Mouse (Mus musculus) stomach, embryonic 16.5 days (tissue): ENCODE results near the gene Dynll1. TPM values are rescaled to one million over a fixed set of nuclear protein-coding genes. Genes with fewer than 3 reads are reported as not detected.

Experiments used
- ATAC-seq: fragments of 200-750 bp; cut with Nextera tagmentation; 2 replicates; pipeline ENCODE4 v1.8.0; 2017; ENCODE audit warnings: moderate number of reproducible peaks, moderate TSS enrichment; ENCODE audit not compliant: insufficient read depth, low FRiP score
- H3K27ac ChIP-seq: fragments of 300-500 bp; sonication (generic); 2 replicates; pipeline ENCODE4 v1.5.1; 2014; ENCODE audit warnings: low read length
- H3K27me3 ChIP-seq: fragments of 300-500 bp; sonication (generic); 2 replicates; pipeline ENCODE4 v1.6.1; 2014; ENCODE audit warnings: low read length, control low read depth, mixed read lengths; ENCODE audit not compliant: control insufficient read depth, insufficient read depth
- H3K36me3 ChIP-seq: fragments of 300-500 bp; sonication (generic); 2 replicates; pipeline ENCODE4 v1.6.1; 2014; ENCODE audit warnings: low read length; ENCODE audit not compliant: control insufficient read depth, insufficient read depth
- H3K4me1 ChIP-seq: fragments of 300-500 bp; sonication (generic); 2 replicates; pipeline ENCODE4 v1.6.1; 2014; ENCODE audit warnings: low read length, control low read depth, mixed read lengths; ENCODE audit not compliant: control insufficient read depth, insufficient read depth
- H3K4me2 ChIP-seq: fragments of 300-500 bp; sonication (generic); 2 replicates; pipeline ENCODE4 v1.6.1; 2014; ENCODE audit warnings: low read depth, low read length, mixed read lengths
- H3K4me3 ChIP-seq: fragments of 300-500 bp; sonication (generic); replicated peaks from 2 replicates; pipeline ENCODE4 v1.5.1; 2014; ENCODE audit warnings: mild to moderate bottlenecking, low read length
- H3K9ac ChIP-seq: fragments of 300-500 bp; sonication (generic); 2 replicates; pipeline ENCODE4 v1.6.1; 2014; ENCODE audit warnings: low read length
- H3K9me3 ChIP-seq: fragments of 300-500 bp; sonication (generic); replicated peaks from 2 replicates; pipeline ENCODE4 v1.6.1; 2016; ENCODE audit warnings: low read length, control low read depth; ENCODE audit not compliant: control insufficient read depth
- WGBS: fragments of 180-500 bp; shearing (Covaris S2); extraction: QIAGEN DNeasy Blood & Tissue Kit; methylation state at CpG from one replicate; pipeline ENCODE4 v1.1.7; 2014; 5-methylcytosine and 5-hydroxymethylcytosine counted together
- polyA plus RNA-seq: library from polyadenylated mRNA; unstranded; fragments of >200 nt; fragmentation: Nextera tagmentation; extraction: Ambion mirVana; gene quantifications from 2 replicates; pipeline ENCODE4 v1.2.1, GENCODE M21; 2015

Gene Dynll1
- polyA plus RNA-seq, 1 experiment from 2014 or later = 1,419 TPM

DNA sequence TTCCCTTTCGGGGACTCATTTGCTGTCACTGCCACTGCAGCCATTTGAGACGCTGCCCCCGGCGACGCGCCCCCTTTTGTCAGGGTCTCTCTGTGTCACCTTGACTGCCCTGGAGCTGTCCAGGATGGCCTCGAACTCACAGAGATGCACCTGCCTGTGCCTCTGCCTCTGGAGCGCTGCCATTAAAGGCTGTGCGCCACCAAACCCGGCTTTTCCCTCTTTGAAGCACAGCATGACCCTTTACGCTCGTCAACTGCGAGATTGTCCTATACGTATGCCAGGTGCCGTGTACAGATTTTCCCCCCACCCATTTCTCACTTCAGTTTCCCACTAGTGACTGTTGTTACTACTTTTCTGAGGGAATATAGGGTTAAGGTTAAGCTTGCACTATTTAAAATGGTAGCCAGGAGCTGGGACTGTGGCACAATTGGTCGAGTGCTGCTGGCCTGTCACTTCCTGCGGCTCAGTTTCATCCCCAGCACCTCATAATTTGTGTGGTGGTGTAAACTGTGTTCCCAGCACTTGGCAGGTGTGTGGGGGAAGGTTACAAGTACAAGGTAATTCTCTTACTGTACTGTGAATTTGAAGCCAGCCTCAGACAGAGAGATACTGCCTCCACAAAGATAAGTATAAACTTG lies 20.6 kb downstream of the Dynll1 start:
- 4% methylated on average over 17 of the region's 17 CpGs for WGBS
- Histone ChIP-seq H3K4me3 (peak overlapping the region; percentile 93), H3K4me2 (peak overlapping the region; percentile 94), H3K27ac (no peak overlapping the region; the same call in 1 of the 2 replicates), H3K36me3 (0 out of 2 replicates have a peak, but pooled peaks cover 8% of the 10 kb centered on the region), H3K27me3 (no peaks in the 10 kb centered on the region), H3K9ac (peak overlapping the region; percentile 90), H3K9me3 (no peaks in the 10 kb centered on the region), H3K4me1 (peaks cover 4% of the 10 kb centered on the region)
- no peak for ATAC-seq

DNA sequence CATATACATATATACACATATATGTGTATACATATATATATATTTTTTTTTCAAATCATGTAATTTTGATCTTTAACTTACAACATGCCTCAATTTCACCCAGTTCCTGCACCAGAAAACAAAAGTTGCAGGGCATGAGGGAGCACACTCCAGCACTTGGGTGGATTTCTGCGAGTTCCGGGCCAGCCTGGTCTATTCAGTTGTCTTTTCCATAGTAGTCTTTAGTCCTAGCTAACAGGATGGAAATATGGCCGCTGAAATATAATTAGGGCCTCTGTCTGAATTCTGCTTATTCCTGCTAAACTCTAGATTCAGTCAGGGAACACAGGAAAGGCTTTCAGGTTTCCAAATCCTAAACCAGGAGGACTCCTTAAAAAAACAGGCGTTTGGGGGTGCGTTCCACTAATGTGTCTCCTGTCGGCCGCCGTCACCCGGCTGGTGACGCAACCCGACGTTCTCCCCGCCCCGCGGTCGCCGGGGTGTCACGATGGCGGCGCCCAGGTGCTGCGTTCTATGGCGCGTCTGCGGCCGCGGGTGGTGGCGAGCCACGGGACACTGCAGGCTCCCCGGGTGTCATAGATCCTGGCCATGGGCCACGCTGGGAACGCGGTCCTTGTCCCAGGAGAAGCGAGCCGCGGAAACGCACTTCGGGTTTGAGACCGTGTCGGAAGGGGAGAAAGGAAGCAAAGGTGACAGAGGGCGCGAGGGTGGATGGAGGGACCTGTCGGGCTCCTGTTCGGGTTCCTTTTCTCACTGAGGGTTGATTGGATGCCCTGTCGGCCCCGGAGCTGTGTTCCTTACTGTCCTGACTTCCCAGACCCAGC lies 21.4 kb downstream of the Dynll1 start, which contains the start of gene Coq5:
Coq5 (plus strand) TSS at position 441 of the 824 bp plus-strand sequence.
- peak within 1 kb of the TSS; percentile 94 for H3K4me2 ChIP-seq
- no peaks in the 10 kb centered on the region for H3K9me3 ChIP-seq
- H3K4me3 ChIP-seq = peak within 1 kb of the TSS; percentile 93
- peak; percentile 88 for ATAC-seq
- H3K27me3 ChIP-seq = no peaks in the 10 kb centered on the region
- 4% methylated on average over 45 of the region's 45 CpGs for WGBS
- peak within 1 kb of the TSS; percentile 90 for H3K9ac ChIP-seq
- H3K36me3 ChIP-seq = 0 out of 2 replicates have a peak, but pooled peaks cover 6% of the 10 kb centered on the region
- H3K27ac ChIP-seq = no peak within 1 kb of the TSS; the same call in 1 of the 2 replicates
- H3K4me1 ChIP-seq = peaks cover 4% of the 10 kb centered on the region

DNA sequence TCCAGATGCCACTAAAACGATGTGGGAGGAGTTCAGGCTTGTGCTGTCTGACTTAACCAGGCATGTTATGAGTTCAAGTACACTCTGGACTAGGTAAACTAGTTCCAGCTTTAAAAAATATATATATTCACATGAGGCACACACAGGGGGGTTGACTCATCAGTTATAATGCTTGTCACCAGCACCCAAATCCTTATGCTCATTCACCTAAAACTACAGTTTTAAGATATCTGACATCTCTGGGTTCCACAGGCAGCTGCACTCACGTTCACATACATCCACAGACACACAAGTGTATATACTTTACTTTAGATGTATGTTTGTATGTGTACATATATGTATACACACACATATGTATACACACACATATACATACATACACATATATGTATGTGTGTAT lies 22.0 kb downstream of the Dynll1 start:
- H3K36me3 ChIP-seq = no peaks in the 10 kb centered on the region
- H3K27ac ChIP-seq = no peak overlapping the region
- peaks cover 4% of the 10 kb centered on the region for H3K4me1 ChIP-seq
- H3K4me2 ChIP-seq = no peak overlapping the region
- no peaks in the 10 kb centered on the region for H3K27me3 ChIP-seq
- no peak for ATAC-seq
- no peak overlapping the region for H3K9ac ChIP-seq
- no peak overlapping the region for H3K4me3 ChIP-seq
- no peaks in the 10 kb centered on the region for H3K9me3 ChIP-seq
- 68% methylated on average over 2 of the region's 2 CpGs for WGBS

DNA sequence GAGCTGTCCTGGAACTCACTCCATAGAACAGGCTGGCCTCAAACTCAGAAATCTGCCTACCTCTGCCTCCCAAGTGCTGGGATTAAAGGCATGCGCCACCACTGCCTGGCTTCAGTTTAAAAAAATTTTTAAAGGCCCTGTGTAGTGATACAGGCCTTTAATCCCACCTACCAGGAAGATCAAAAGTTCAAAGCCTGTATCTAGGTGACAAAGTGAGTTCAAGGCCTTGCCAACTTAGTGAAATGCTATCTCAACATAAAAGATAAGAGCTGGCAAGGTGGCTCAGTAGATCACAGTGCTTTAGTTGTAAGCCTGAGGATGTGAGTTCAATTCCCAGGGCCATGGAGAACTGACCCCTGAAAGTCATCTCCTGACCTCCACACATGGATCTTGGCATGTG lies 22.7 kb downstream of the Dynll1 start:
- 71% methylated on average over 1 of the region's 1 CpGs for WGBS
- H3K4me1 ChIP-seq = peaks cover 9% of the 10 kb centered on the region
- H3K9ac ChIP-seq = no peak overlapping the region
- no peak overlapping the region for H3K27ac ChIP-seq
- H3K27me3 ChIP-seq = no peaks in the 10 kb centered on the region
- no peak for ATAC-seq
- H3K4me3 ChIP-seq = no peak overlapping the region
- H3K36me3 ChIP-seq = no peaks in the 10 kb centered on the region
- no peaks in the 10 kb centered on the region for H3K9me3 ChIP-seq
- no peak overlapping the region for H3K4me2 ChIP-seq

DNA sequence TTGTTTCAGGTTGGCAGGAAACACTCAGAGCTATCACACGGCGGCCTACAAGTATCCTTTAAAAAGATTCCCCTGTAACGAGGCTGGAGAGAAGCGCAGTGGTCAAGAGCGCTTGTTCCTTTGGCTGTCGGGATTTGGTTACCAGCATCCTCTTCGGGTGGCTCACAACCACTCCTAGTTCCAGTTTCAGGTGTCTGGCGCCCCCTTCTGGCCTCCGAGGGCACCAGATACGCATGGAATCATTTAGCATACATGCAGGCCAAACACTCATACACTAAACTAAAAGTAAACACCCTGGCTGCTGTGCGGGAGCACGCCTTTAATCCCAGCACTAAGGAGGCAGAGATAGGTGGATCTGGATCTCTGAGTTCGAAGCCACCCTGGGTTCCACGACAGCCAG lies 24.8 kb downstream of the Dynll1 start:
- no peak for ATAC-seq
- Histone ChIP-seq H3K4me1 (peaks cover 9% of the 10 kb centered on the region), H3K27ac (no peak overlapping the region), H3K4me2 (no peak overlapping the region), H3K36me3 (no peaks in the 10 kb centered on the region), H3K9me3 (no peaks in the 10 kb centered on the region), H3K4me3 (no peak overlapping the region), H3K9ac (no peak overlapping the region), H3K27me3 (no peaks in the 10 kb centered on the region)
- 37% methylated on average over 14 of the region's 14 CpGs for WGBS

DNA sequence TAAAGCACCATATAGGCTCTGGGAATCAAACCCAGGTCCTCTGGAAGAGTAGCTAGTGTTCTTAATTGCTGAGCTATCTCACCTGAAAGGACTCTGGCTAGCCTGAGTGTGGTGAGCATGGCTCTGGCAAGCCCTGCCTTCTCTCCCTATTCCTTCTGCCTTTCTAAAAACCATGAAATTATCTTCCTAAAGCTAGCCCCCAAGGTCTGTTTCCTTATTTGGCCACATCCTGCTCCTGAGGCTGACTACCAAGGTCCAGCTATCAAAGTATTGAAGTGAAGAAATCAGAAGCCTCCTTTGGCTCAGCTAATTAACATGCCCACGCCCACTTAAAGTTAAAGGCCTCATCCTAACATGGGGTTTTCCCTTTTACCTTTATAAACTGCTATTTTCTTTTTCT lies 26.0 kb downstream of the Dynll1 start:
- H3K4me3 ChIP-seq = no peak overlapping the region
- H3K27ac ChIP-seq = no peak overlapping the region
- H3K9me3 ChIP-seq = no peaks in the 10 kb centered on the region
- peaks cover 17% of the 10 kb centered on the region for H3K4me1 ChIP-seq
- no peak overlapping the region for H3K4me2 ChIP-seq
- H3K36me3 ChIP-seq = no peaks in the 10 kb centered on the region
- ATAC-seq = no peak
- H3K27me3 ChIP-seq = no peaks in the 10 kb centered on the region
- 68% methylated on average over 1 of the region's 1 CpGs for WGBS
- no peak overlapping the region for H3K9ac ChIP-seq

DNA sequence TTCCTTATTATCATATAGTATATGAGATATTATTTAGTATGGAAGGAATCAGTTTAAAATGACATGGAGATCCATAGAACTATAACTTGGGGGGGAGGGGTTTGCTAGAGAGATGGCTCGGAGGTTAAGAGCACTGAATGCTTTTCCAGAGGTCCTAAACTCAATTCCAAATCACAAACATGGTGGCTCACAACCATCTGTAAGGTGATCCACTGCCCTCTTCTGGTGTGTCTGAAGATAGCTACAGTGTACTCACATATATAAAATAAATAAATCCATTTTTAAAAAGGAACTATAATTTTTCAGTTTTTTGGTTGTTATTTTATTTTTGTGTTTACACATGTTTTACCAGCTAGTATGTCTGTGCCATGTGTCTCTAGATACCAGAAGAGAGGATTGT lies 26.4 kb downstream of the Dynll1 start:
- Histone ChIP-seq H3K4me3 (no peak overlapping the region), H3K27me3 (no peaks in the 10 kb centered on the region), H3K27ac (no peak overlapping the region), H3K36me3 (no peaks in the 10 kb centered on the region), H3K9ac (no peak overlapping the region), H3K9me3 (no peaks in the 10 kb centered on the region), H3K4me2 (no peak overlapping the region), H3K4me1 (peaks cover 19% of the 10 kb centered on the region)
- ATAC-seq = no peak
- WGBS = 60% methylated on average over 1 of the region's 1 CpGs

DNA sequence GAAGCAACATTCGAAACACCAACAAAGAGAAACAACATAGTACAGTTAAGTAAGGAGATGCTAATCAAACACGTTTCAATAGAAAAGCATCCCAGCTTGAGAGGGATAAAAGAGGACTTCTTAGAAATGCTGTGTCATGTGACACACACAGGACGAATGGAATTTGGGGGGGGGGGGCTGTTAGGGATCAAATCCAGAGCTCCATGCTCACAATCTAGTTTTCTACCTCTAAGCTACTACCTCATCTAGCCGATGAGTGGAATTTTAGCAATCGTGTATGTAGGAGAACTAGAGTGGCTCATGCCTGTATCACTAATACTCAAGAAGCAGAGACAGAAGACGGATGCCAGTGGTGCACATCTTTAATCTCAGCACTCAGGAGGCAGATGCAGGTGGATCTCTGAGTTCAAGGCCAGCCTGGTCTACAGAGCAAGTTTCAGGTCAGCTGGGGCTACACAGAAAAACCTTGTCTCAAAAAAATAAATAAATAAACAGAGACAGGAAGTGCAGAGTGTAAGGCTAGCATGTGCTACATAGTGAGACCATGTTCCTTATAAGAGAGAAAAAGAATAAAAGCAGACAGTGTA lies 27.2 kb downstream of the Dynll1 start:
- Histone ChIP-seq H3K9me3 (no peaks in the 10 kb centered on the region), H3K4me2 (peak overlapping the region; percentile 55; the same call in 1 of the 2 replicates), H3K36me3 (no peaks in the 10 kb centered on the region), H3K27ac (peak overlapping the region; percentile 77), H3K4me1 (peaks cover 19% of the 10 kb centered on the region), H3K4me3 (no peak overlapping the region), H3K9ac (no peak overlapping the region; the same call in 1 of the 2 replicates), H3K27me3 (no peaks in the 10 kb centered on the region)
- 71% methylated on average over 6 of the region's 6 CpGs for WGBS
- no peak for ATAC-seq
